Mouse (Mus musculus) testis, adult 2 months (tissue): ENCODE data around the gene Max.

Source experiments
- CTCF ChIP-seq: fragments of 200-500 bp; IDR thresholded peaks from 2 replicates; pipeline ENCODE4 v1.5.1; 2012; ENCODE audit warnings: low read depth, mild to moderate bottlenecking, inconsistent platforms, low read length, moderate library complexity; ENCODE audit not compliant: control insufficient read depth, insufficient read depth, insufficient replicate concordance
- POLR2A ChIP-seq: fragments of 200-500 bp; IDR thresholded peaks from 2 replicates; pipeline ENCODE4 v1.6.1; 2012; ENCODE audit warnings: low read depth, mild to moderate bottlenecking, inconsistent platforms, low read length, moderate library complexity; ENCODE audit not compliant: control insufficient read depth

GRCm38 (mm10) chr12:76889404-76890184 lies 72.4 kb downstream of the Max start:
- no peak for TF ChIP-seq CTCF
- no peak for TF ChIP-seq POLR2A
